Mouse (Mus musculus) kidney, postnatal 4 days (tissue): ENCODE data around the gene Tmem132d.

Source experiments
- DNase-seq, 2 experiments: peaks; one replicate each; pipeline ENCODE4 v3.0.0; 2021; ENCODE audit warnings: mixed read lengths in 2 of 2

The Tmem132d gene

GRCm38 (mm10) chr5:128405071-128405470 lies 27.8 kb downstream of the Tmem132d start:
- no peak for DNase-seq

GRCm38 (mm10) chr5:128404223-128404622 lies 28.7 kb downstream of the Tmem132d start:
- no peak for DNase-seq

- peak; percentile 5 to 14 for DNase-seq
These were observed 40.5 kb downstream of the Tmem132d start for GRCm38 (mm10) chr5:128392372-128392771.

GRCm38 (mm10) chr5:128389665-128390064 lies 43.2 kb downstream of the Tmem132d start:
- DNase-seq: peak in 1 of 2 experiments; percentile 10

- DNase-seq: no peak
These were observed 44.3 kb downstream of the Tmem132d start for GRCm38 (mm10) chr5:128388358-128389141.

GRCm38 (mm10) chr5:128369814-128370213 lies 63.1 kb downstream of the Tmem132d start:
- no peak for DNase-seq

GRCm38 (mm10) chr5:128369111-128369510 lies 63.8 kb downstream of the Tmem132d start:
- no peak for DNase-seq

GRCm38 (mm10) chr5:128365261-128365985 lies 67.5 kb downstream of the Tmem132d start:
- DNase-seq: no peak

GRCm38 (mm10) chr5:128360946-128361675 lies 71.8 kb downstream of the Tmem132d start:
- no peak for DNase-seq

- peak; percentile 27 to 45 for DNase-seq
These were observed 84.0 kb downstream of the Tmem132d start for GRCm38 (mm10) chr5:128348835-128349234.

GRCm38 (mm10) chr5:128336841-128337240 lies 96.0 kb downstream of the Tmem132d start:
- no peak for DNase-seq

GRCm38 (mm10) chr5:128332766-128333165 lies 100.1 kb downstream of the Tmem132d start:
- DNase-seq: no peak

GRCm38 (mm10) chr5:128330351-128330750 lies 102.5 kb downstream of the Tmem132d start:
- no peak for DNase-seq

GRCm38 (mm10) chr5:128302387-128302786 lies 130.5 kb downstream of the Tmem132d start:
- no peak for DNase-seq

GRCm38 (mm10) chr5:128291191-128291590 lies 141.7 kb downstream of the Tmem132d start:
- no peak for DNase-seq

GRCm38 (mm10) chr5:128273255-128273654 lies 159.6 kb downstream of the Tmem132d start:
- peak; percentile 2 to 12 for DNase-seq

GRCm38 (mm10) chr5:128267366-128267765 lies 165.5 kb downstream of the Tmem132d start:
- no peak for DNase-seq

GRCm38 (mm10) chr5:128244219-128244618 lies 188.7 kb downstream of the Tmem132d start:
- DNase-seq: peak; percentile 2 to 9

GRCm38 (mm10) chr5:128236638-128237335 lies 196.1 kb downstream of the Tmem132d start:
- DNase-seq: no peak

GRCm38 (mm10) chr5:128235611-128236010 lies 197.3 kb downstream of the Tmem132d start:
- DNase-seq: no peak

GRCm38 (mm10) chr5:128233101-128233500 lies 199.8 kb downstream of the Tmem132d start:
- DNase-seq: no peak

GRCm38 (mm10) chr5:128218281-128218680 lies 214.6 kb downstream of the Tmem132d start:
- DNase-seq: no peak

- no peak for DNase-seq
These were observed 221.8 kb downstream of the Tmem132d start for GRCm38 (mm10) chr5:128211125-128211524.
